Mouse (Mus musculus) embryonic facial prominence, embryonic 13.5 days (tissue): ENCODE measurements at regions not wholly inside any gene's neighbourhood (a gene's known extent, or its start where the extent isn't known, plus 50 kb on each side); places are given as distances from the start of the nearest gene placed in this dataset.

Experiments
- ATAC-seq: fragments of 200-750 bp; cut with Nextera tagmentation; 2 replicates; pipeline ENCODE4 v1.8.0; 2017; ENCODE audit warnings: low read depth; ENCODE audit not compliant: insufficient number of reproducible peaks, insufficient read depth, low FRiP score, low TSS enrichment
- H3K27ac ChIP-seq: fragments of 300-500 bp; sonication (generic); 2 replicates; pipeline ENCODE4 v1.5.1; 2015; ENCODE audit warnings: moderate library complexity, mild to moderate bottlenecking, inconsistent platforms
- H3K27me3 ChIP-seq: fragments of 300-500 bp; sonication (generic); 2 replicates; pipeline ENCODE4 v1.6.1; 2015; ENCODE audit warnings: mild to moderate bottlenecking, inconsistent platforms
- H3K36me3 ChIP-seq: fragments of 300-500 bp; sonication (generic); 2 replicates; pipeline ENCODE4 v1.6.1; 2015; ENCODE audit warnings: mild to moderate bottlenecking, inconsistent platforms
- H3K4me1 ChIP-seq: fragments of 300-500 bp; sonication (generic); 2 replicates; pipeline ENCODE4 v1.6.1; 2015; ENCODE audit warnings: inconsistent platforms
- H3K4me2 ChIP-seq: fragments of 300-500 bp; sonication (generic); 2 replicates; pipeline ENCODE4 v1.6.1; 2015; ENCODE audit warnings: moderate library complexity, mild to moderate bottlenecking, inconsistent platforms
- H3K4me3 ChIP-seq: fragments of 300-500 bp; sonication (generic); 2 replicates; pipeline ENCODE4 v1.5.1; 2015; ENCODE audit warnings: mild to moderate bottlenecking, inconsistent platforms
- H3K9ac ChIP-seq: fragments of 300-500 bp; sonication (generic); 2 replicates; pipeline ENCODE4 v1.6.1; 2015; ENCODE audit warnings: mild to moderate bottlenecking, inconsistent platforms
- H3K9me3 ChIP-seq: fragments of 300-500 bp; sonication (generic); 2 replicates; pipeline ENCODE4 v1.6.1; 2016; ENCODE audit warnings: inconsistent platforms
- WGBS: fragments of 180-500 bp; shearing (Covaris S2); methylation state at CpG from one replicate; pipeline ENCODE4 v1.1.7; 2015; ENCODE audit warnings: mixed read lengths; 5-methylcytosine and 5-hydroxymethylcytosine counted together

DNA sequence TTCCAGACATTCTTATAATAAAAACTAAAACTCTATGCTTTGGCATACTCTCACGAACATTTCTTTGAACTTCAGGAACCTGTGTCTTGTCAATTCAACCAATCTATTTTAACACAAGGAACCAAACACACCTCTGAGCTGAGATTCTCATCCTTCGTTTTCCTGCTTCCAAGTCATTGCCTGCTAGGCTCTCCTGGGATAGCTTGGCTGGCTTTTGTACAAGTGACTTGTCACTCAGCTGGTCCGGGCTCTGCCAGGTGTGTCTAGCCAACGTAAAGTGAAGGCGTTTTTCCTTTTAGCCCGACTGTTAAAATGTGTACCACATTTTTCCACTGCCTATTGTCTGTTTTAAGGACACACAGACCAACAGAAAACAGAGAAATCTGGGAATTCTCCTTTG, 236.8 kb upstream of the Ccdc122 start:
- Histone ChIP-seq H3K9ac (no peak overlapping the region), H3K36me3 (no peaks in the 10 kb centered on the region), H3K4me2 (no peak overlapping the region), H3K4me1 (peaks cover 26% of the 10 kb centered on the region), H3K9me3 (no peaks in the 10 kb centered on the region), H3K27me3 (no peaks in the 10 kb centered on the region), H3K27ac (peak overlapping the region; percentile 64), H3K4me3 (no peak overlapping the region)
- no peak for ATAC-seq
- 50% methylated on average over 6 of the region's 6 CpGs for WGBS

DNA sequence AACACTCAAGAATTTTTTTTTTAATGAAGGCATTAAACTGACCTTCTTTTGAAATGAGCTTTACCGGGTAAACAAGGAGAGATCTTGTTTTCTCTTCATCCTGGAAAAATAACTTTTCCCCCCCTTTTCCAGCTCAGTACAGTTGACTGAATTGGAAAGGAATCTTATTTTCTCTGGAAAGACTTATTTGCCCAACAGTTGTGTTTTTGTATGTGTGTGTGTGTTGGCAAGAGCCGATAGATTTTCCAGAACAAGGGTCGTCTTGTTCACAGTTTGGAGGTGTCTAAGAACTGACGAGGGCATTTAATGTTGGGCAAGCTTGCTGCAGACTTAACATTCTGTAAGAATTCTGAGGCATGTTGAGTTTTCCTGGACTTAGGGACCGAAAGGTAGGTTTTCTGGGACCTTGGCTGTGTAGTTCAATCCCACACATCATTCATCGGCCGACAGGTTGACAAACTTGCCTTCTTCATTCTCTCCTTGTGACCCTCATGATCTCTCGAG, 237.6 kb upstream of the Ccdc122 start:
- H3K36me3 ChIP-seq = no peaks in the 10 kb centered on the region
- 81% methylated on average over 8 of the region's 8 CpGs for WGBS
- no peak overlapping the region for H3K4me2 ChIP-seq
- H3K4me3 ChIP-seq = no peak overlapping the region
- no peaks in the 10 kb centered on the region for H3K9me3 ChIP-seq
- peaks cover 21% of the 10 kb centered on the region for H3K4me1 ChIP-seq
- H3K9ac ChIP-seq = no peak overlapping the region
- ATAC-seq = no peak
- no peaks in the 10 kb centered on the region for H3K27me3 ChIP-seq
- peak overlapping the region; percentile 64 for H3K27ac ChIP-seq

DNA sequence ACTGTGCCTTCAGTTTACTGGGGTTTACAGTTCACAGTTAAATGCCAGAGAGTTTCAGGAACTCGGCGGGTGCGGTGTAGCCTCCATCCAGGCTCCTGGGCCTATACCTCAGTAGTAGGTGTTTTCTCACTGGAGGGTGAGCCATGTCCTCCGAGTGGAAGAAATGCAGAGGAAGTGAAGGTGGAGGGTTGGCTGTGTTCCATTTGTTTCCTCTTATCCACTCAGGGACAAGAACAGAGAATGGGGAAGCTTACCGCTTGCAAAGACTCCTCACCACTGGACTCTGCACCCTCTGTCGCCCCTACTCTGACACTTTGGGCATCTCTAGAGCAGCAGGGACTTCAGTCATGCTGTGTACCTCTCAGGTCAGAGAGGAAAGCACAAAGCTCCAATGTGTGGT, 238.1 kb upstream of the Ccdc122 start:
- H3K36me3 ChIP-seq = no peaks in the 10 kb centered on the region
- peak overlapping the region; percentile 65 for H3K27ac ChIP-seq
- H3K4me1 ChIP-seq = peaks cover 20% of the 10 kb centered on the region
- H3K9me3 ChIP-seq = no peaks in the 10 kb centered on the region
- ATAC-seq = no peak
- WGBS = 75% methylated on average over 6 of the region's 6 CpGs
- no peak overlapping the region for H3K9ac ChIP-seq
- no peak overlapping the region for H3K4me2 ChIP-seq
- H3K27me3 ChIP-seq = no peaks in the 10 kb centered on the region
- no peak overlapping the region for H3K4me3 ChIP-seq

DNA sequence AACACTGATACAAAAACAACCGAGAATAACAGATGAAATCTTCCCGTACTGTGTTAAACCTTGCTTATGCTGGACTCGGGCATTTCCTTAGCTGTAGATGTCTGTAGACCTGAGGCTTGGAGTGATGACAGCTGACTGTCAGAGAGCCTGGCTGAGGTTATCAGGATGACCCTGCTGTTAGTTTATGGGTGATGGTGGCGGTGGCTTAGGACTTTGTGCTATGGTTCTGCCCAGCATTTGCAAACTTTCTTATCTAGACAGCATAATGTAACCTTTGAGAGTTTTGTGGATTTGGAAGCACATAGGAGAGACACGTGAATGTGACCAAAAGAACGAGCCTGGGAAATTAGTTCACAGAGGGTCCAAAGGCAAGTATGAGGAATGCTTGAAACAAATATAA, 239.1 kb upstream of the Ccdc122 start:
- no peak for ATAC-seq
- Histone ChIP-seq H3K36me3 (no peaks in the 10 kb centered on the region), H3K9me3 (no peaks in the 10 kb centered on the region), H3K4me1 (peaks cover 17% of the 10 kb centered on the region), H3K9ac (no peak overlapping the region), H3K27ac (peak overlapping the region; percentile 23; the same call in 1 of the 2 replicates), H3K4me3 (no peak overlapping the region), H3K27me3 (no peaks in the 10 kb centered on the region), H3K4me2 (no peak overlapping the region)
- 80% methylated on average over 6 of the region's 6 CpGs for WGBS

DNA sequence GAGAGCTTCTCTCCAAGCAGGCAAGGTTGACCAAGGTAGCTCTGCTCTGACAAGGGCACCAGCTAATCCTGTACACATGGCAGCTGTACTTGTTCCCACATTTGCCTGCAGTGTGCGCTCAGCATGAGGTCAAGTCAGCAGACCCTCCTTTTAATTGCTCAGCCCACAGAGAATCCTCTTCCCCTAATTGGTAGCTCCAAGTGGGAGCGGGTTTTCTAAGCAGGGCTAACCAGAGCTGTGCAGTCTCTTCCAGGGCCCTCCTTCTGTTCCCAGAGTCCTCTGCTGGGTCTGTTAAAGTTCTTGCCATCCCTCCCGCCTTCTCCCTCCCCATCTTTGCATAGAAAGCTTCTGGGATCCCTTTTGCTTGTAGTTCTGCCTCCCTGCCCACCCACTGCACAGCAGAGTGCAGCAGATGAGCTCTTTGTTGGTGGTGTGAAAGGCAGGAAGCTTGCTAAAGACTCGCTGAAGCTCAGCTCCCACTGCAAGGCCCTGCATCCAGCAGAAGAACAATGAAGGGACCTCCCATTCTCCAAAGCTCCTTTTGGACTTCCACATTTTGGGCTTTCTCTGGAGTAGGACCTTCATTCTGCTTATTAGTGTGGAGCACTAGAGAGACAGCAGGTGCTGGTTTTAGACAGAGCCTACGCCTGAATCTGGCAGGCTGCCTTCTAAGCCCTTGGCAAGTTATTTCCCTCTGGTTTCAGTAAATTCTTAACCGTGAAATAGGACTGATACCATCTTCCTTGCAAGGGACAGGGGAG, 235.3 kb upstream of the Serp2 start:
- H3K4me2 ChIP-seq = no peak overlapping the region
- peak overlapping the region; percentile 52 for H3K27ac ChIP-seq
- no peak overlapping the region for H3K4me3 ChIP-seq
- H3K9ac ChIP-seq = no peak overlapping the region
- H3K36me3 ChIP-seq = no peaks in the 10 kb centered on the region
- H3K9me3 ChIP-seq = no peaks in the 10 kb centered on the region
- WGBS = 25% methylated on average over 6 of the region's 6 CpGs
- no peak for ATAC-seq
- no peaks in the 10 kb centered on the region for H3K27me3 ChIP-seq
- peaks cover 27% of the 10 kb centered on the region for H3K4me1 ChIP-seq

DNA sequence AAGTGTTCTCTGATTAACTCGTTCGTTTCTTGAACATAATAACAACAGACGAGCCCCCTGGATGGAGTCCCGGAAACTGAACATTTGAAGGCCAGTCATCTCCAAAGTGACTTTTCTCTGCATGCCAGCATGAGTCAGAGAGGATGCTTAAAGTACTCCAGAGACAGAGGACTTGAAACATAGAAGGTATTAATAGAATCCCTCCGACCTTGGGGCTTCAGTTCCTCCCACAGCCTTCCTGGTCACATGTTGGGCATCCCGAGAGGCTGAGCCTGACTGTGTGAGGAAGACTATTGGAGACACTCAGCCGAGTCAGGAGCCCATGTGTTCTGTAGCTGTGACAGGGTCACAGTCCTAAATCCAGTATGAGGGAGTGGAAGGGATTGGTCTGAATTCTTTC, 232.7 kb upstream of the Serp2 start:
- Histone ChIP-seq H3K9ac (no peak overlapping the region), H3K27ac (0 out of 2 replicates have a peak overlapping the region, but pooled peaks have one; percentile 22), H3K4me2 (no peak overlapping the region), H3K9me3 (no peaks in the 10 kb centered on the region), H3K4me3 (no peak overlapping the region), H3K27me3 (no peaks in the 10 kb centered on the region), H3K36me3 (no peaks in the 10 kb centered on the region), H3K4me1 (peaks cover 27% of the 10 kb centered on the region)
- ATAC-seq = no peak
- 60% methylated on average over 7 of the region's 7 CpGs for WGBS

DNA sequence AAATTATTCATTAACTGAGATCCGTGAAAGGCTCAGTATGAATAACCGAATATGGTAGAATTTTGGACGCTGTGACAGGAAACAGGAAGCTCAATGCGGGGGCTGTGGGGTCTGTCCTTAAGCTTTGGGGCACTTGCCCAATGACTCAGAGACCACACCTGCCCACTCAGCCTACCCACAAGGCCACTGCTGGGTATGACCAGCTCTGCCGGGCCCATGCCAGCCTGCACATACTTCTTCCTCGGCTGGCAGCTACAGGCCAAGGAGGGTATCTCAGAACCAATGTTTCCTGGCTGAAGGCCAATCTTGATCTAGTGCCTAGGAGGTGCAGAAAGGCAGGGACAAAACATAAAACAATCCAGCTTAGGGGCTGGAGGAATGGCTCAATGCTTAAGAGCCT, 230.9 kb upstream of the Serp2 start:
- ATAC-seq = no peak
- 84% methylated on average over 6 of the region's 6 CpGs for WGBS
- H3K4me2 ChIP-seq = no peak overlapping the region

DNA sequence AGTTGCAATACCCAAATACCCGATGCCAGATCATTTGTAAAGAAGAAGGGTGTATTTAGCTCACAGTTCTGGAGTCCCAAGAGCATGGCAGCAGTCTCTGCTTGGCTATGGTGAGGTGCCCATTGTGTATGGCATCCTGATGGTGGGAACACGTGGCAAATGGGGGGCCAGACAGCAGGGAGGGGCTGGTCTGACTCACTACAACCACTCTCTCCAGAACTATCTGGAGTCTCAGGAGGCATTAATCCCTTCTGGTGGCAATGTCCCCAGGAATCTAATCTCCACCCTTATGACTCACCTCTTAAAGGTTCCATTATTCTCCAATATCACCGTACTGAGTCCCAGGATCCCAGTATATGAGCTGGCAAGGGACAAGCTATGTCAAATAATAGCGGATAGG, 229.5 kb upstream of the Serp2 start:
- no peaks in the 10 kb centered on the region for H3K36me3 ChIP-seq
- 84% methylated on average over 4 of the region's 4 CpGs for WGBS

More for the DNA sequence above, 230.9 kb upstream of the Serp2 start:
- Histone ChIP-seq H3K36me3 (no peaks in the 10 kb centered on the region), H3K27me3 (no peaks in the 10 kb centered on the region), H3K4me1 (peaks cover 27% of the 10 kb centered on the region), H3K27ac (no peak overlapping the region), H3K9ac (no peak overlapping the region), H3K9me3 (no peaks in the 10 kb centered on the region), H3K4me3 (no peak overlapping the region)

DNA sequence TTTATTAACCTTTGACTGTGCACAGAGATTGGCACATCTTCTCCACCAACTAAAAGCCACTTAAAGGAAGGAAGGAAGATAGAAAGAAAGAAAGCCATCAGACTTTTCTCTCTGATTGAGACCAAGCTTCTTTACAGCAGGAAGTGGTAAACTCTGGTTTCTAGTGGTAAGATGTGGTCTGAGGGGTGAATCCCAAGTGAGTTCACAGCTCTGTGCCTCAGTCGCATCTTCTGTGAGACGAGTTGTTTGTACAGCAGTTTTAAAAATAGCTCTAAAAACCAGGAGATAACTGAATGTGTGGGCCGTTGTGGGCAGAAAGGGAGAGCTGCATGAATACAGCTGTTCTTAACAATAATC, 224.8 kb upstream of the Serp2 start:
- 60% methylated on average over 3 of the region's 3 CpGs for WGBS
- ATAC-seq = no peak
- Histone ChIP-seq H3K9ac (no peak overlapping the region), H3K27ac (no peak overlapping the region), H3K9me3 (no peaks in the 10 kb centered on the region), H3K4me3 (no peak overlapping the region), H3K36me3 (no peaks in the 10 kb centered on the region), H3K27me3 (no peaks in the 10 kb centered on the region), H3K4me2 (no peak overlapping the region), H3K4me1 (peaks cover 20% of the 10 kb centered on the region)

More for the DNA sequence above, 229.5 kb upstream of the Serp2 start:
- H3K4me1 ChIP-seq = peaks cover 18% of the 10 kb centered on the region
- H3K27me3 ChIP-seq = no peaks in the 10 kb centered on the region
- ATAC-seq = no peak
- no peak overlapping the region for H3K27ac ChIP-seq
- no peak overlapping the region for H3K4me3 ChIP-seq
- no peak overlapping the region for H3K4me2 ChIP-seq
- H3K9ac ChIP-seq = no peak overlapping the region
- no peaks in the 10 kb centered on the region for H3K9me3 ChIP-seq

DNA sequence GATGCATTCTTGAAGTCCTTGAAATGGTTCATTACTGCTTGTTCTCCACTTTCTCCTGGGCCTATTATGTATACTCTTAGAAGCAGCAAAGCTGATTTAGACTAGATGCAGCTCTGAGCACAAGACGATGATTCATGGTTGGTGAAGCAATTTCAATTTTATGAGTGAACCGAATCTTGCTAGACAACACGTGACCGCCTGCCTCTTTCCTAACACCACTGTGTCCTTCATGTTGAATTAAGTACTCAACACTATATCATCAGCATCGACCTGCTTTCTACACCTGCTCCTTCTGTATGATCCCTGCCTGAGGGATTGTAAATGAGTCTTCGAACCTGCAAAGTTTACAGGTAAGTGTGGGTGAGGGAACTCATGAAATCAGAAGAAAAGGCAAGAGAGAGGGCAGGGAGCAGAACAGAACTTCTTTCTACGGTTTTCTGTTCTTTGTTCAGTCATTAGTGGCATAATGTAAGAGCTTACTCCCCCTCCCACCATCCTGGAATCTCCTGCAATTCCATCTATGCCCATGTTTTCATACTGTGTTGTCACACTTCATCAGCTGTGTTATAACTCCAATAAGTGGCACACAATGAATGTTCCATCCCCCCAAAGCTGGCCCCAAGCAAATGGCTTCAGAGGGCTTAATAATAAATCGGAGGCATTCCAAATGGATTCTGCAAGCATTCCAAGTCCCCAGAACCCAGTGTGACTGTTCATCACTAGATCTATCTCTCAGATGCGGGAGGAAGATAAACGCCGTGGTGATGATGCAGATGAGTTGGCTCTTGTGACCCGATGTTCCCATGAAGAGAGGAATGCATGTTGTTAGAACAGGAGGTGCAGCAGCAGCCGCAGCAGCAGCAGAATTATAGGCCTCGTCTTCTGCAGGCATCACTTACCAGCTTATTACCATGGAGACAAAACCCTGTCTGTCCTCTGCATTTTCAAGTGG, 224.2 kb upstream of the Serp2 start:
- no peaks in the 10 kb centered on the region for H3K36me3 ChIP-seq
- H3K4me2 ChIP-seq = no peak overlapping the region
- ATAC-seq = no peak
- H3K9me3 ChIP-seq = no peaks in the 10 kb centered on the region
- H3K9ac ChIP-seq = no peak overlapping the region
- no peak overlapping the region for H3K27ac ChIP-seq
- no peak overlapping the region for H3K4me3 ChIP-seq
- H3K4me1 ChIP-seq = peaks cover 20% of the 10 kb centered on the region
- H3K27me3 ChIP-seq = no peaks in the 10 kb centered on the region
- 68% methylated on average over 14 of the region's 14 CpGs for WGBS

DNA sequence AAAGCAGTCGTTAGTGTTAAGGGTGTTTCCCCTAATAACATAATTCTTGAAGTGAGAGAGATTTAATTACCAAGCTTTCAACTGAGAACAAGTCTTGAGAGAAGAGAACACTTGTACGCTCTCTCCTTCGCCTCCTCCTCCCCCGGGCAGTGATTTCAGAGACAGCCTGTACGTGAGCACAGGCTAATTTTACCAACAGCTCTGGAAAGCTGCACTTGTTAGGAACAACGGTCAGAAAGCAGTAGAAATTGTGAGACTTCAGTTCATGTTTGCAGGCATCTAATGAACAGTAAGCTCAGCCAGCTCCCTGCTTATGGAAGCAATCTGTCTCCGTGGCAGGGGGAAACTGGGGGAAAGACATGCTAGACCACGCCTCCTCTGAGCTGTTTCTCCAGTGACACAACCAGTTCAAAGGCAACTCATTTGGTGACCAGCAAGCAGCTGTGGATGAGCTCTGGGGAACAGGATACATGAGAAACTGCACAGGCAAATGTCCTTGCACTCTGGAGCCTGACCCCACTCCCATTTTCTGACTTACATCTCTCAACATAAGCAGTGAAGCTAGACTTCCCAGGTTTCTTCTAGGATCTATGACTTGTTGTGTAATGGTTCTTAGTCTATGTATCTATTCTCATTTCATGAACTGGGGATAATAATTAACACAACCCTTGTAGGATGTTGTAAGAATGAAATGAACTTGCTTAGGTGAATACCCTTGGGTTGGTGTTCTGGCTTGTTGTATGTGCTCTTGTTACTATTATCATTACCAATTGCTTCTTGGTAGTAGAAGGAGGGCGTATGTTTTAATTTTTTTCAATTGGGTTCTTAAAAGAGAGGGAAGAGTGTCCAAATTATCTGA, 222.1 kb upstream of the Serp2 start:
- peaks cover 20% of the 10 kb centered on the region for H3K4me1 ChIP-seq
- no peak overlapping the region for H3K4me2 ChIP-seq
- no peaks in the 10 kb centered on the region for H3K36me3 ChIP-seq
- WGBS = 38% methylated on average over 9 of the region's 9 CpGs
- H3K27ac ChIP-seq = peak overlapping the region; percentile 51; the same call in 1 of the 2 replicates
- H3K9ac ChIP-seq = no peak overlapping the region
- no peaks in the 10 kb centered on the region for H3K9me3 ChIP-seq
- no peaks in the 10 kb centered on the region for H3K27me3 ChIP-seq
- ATAC-seq = no peak
- no peak overlapping the region for H3K4me3 ChIP-seq
